Mouse (Mus musculus): ENCODE results near the gene Olfr1093.

The Olfr1093 gene
- long read RNA-seq, experiment 1 = 0 reads
- long read RNA-seq, experiment 2 = 0 reads

DNA sequence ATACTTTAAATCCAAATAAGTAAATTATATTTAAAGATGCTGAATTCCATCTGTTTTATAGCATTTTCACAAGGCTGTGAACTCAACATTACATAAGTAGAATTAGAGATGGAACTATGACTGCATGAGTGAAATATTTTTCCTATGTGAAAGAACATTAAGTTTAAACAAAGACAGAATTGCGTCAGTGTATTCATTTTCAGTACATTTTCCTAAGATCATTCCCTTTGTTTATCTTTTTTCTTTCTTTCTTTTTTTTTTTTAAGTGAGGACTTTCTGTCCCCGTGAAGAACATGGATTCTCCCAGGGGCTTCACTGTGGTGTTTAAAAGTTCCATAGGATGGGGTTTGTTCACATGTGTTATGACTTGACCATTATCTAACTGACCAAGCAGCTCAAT lies at the start of gene Olfr1093:
Olfr1093 (plus strand) TSS at position 301 of the 400 bp plus-strand sequence.
- intact Hi-C loops (cut with DNase I) = no loop called here

DNA sequence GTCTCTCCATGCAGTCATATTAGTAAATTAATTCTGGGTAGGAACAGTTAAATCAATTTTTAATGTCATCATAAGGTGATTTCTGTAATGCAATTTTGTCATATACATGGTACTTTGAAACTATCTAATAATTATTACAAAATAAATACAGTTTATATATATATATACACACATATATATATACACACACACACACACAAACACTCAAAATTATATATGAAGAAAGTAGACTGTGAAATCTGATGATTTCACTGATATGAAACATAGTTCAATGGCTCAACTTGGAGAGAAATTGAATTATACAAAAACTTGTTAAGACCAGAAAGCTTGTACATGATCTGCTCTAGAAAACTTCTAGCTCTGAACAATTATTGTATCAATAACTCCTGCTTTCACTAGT lies 48.7 kb upstream of the Olfr1093 start, which contains the start of gene Olfr1089:
Olfr1089 (minus strand) TSS at position 101 of the 400 bp plus-strand sequence.
- intact Hi-C loops (cut with DNase I) = no loop called here

DNA sequence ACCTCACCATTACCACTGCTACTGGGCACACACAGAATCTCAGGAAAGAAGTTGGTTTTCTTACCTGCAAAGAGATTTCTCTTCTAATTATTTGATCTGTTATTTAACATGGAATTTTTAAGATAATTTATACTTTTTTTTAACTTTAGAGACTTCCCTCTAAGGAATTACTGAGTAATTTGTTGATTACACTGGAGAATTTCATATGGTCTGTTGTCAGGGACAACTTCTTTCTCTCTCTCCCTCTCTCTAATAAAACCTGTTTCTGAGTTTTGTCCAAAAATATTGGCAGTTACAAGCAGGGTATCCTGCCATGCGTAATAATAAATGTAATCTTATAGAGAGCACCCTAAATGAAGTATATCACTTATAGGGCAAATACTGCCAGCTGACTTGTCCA lies 23.4 kb upstream of the Olfr1093 start, which contains the start of gene Olfr1090:
Olfr1090 (minus strand) TSS at position 101 of the 400 bp plus-strand sequence.
- intact Hi-C loops (cut with DNase I) = no loop called here

DNA sequence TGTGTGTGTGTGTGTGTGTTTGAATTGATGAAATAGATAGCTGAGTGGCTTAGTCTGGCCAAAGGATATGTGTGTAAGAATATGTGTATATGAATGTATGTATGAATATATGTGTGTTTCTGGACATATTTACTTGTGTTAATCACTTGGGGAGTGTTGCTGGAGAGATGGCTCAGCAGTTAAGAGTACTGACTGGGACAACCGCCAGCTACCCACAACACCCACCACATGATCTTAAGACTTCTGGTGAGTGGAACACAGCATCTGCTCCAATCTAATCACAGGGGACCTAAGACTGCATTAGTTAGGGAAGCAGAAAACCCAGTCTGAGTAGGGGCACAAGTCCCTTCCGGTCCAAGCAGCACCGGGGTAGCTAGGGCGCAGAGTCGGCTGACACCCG lies 21.2 kb upstream of the Olfr1093 start:
- intact Hi-C loops (cut with DNase I) = no loop called here

DNA sequence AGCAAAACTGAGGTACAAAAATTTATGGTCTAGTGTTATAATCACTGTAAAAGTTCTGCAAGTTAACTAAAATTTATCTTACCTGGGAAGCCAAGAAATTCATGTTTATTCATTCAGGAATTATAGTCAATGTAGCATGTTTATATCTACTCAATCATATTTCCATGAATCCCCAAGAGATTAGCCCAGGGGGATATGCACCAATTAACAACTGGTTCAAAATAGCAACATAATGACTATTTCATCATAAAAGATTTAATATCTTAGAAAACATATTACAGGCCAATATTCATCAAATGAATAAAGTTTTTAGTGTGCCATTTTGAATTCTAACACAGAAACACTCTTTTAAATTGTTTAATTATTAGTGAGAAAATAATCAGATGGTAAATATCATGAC lies 27.6 kb downstream of the Olfr1093 start, which contains the start of gene Olfr141:
Olfr141 (minus strand) TSS at position 101 of the 400 bp plus-strand sequence.
- intact Hi-C loops (cut with DNase I) = no loop called here

DNA sequence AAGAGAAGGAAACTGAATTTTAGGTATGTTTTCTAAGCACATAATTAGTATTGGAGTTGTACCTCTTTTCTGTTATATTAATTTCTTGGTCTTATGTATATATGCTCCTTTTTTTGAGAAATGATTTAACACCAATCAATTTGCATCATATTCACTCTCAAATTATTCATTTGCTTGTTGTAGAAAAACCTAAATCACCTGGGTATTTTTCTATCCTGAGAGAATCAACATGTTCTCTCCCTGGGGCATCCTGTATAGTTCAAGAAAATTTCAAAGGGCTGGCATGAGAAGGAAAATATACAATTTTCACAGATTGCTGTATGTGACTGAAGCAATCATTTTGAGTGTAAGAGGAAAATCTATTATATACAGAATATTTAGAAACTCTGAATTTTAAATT lies 42.1 kb downstream of the Olfr1093 start, which contains the start of gene Olfr1094:
Olfr1094 (plus strand) TSS at position 301 of the 400 bp plus-strand sequence.
- intact Hi-C loops (cut with DNase I) = no loop called here

Measured in adrenal gland (tissue).